Mouse (Mus musculus) liver, adult 2 months (tissue): ENCODE data around the gene Kptn. TPM values are rescaled to one million over a fixed set of nuclear protein-coding genes. Genes with fewer than 3 reads are reported as not detected.
A peak's percentile ranks its signal among the peaks of the same experiment; 100 is the strongest.

Source experiments
- DNase-seq: peaks from one replicate; pipeline ENCODE4 v3.0.0-alpha.2; 2011; ENCODE audit warnings: low read depth, low spot score; ENCODE audit errors: extremely low read depth
- H3K27ac ChIP-seq: fragments of 200-500 bp; replicated peaks from 2 replicates; pipeline ENCODE4 v1.5.1; 2012; ENCODE audit warnings: low read depth, mild to moderate bottlenecking, control low read depth, inconsistent platforms, low read length; ENCODE audit not compliant: insufficient read depth
- H3K27me3 ChIP-seq: fragments of 200-500 bp; 2 replicates; pipeline ENCODE4 v1.6.1; 2012; ENCODE audit warnings: mild to moderate bottlenecking, moderate library complexity, low read length, inconsistent platforms; ENCODE audit not compliant: control insufficient read depth, insufficient read depth
- H3K36me3 ChIP-seq: fragments of 200-500 bp; 2 replicates; pipeline ENCODE4 v1.6.1; 2012; ENCODE audit warnings: low read length, inconsistent platforms; ENCODE audit not compliant: control insufficient read depth, insufficient read depth
- H3K4me1 ChIP-seq: fragments of 200-500 bp; 2 replicates; pipeline ENCODE4 v1.6.1; 2011; ENCODE audit warnings: low read length; ENCODE audit not compliant: control insufficient read depth, insufficient read depth
- H3K4me3 ChIP-seq: fragments of 200-500 bp; 2 replicates; pipeline ENCODE4 v1.5.1; 2011; ENCODE audit warnings: low read depth, mild to moderate bottlenecking, control low read depth, low read length, moderate library complexity; ENCODE audit not compliant: insufficient read depth
- H3K79me2 ChIP-seq: fragments of 200-500 bp; 2 replicates; pipeline ENCODE4 v1.6.1; 2012; ENCODE audit warnings: inconsistent platforms, mild to moderate bottlenecking, low read length, moderate library complexity; ENCODE audit not compliant: control insufficient read depth, insufficient read depth
- H3K9ac ChIP-seq: fragments of 200-500 bp; 2 replicates; pipeline ENCODE4 v1.6.1; 2012; ENCODE audit warnings: low read depth, mild to moderate bottlenecking, control low read depth, inconsistent platforms, low read length
- CTCF ChIP-seq: fragments of 200-500 bp; IDR thresholded peaks from 2 replicates; pipeline ENCODE4 v1.5.1; 2011; ENCODE audit warnings: low read depth, low read length, control low read depth
- POLR2A ChIP-seq: fragments of 200-500 bp; IDR thresholded peaks from 2 replicates; pipeline ENCODE4 v1.6.1; 2011; ENCODE audit warnings: low read length, control low read depth; ENCODE audit not compliant: insufficient read depth; ENCODE audit errors: extremely low read depth
- WGBS: fragments of 180-500 bp; shearing (Covaris S2); methylation state at CpG from one replicate; pipeline ENCODE4 v1.1.7; 2018; 5-methylcytosine and 5-hydroxymethylcytosine counted together
- polyA plus RNA-seq: library from polyadenylated mRNA; depleted of rRNA; stranded (reverse); fragments of >200 nt; gene quantifications from 2 replicates; pipeline ENCODE4 v1.2.3, GENCODE M21; 2012
- total RNA-seq: library from RNA; depleted of rRNA; stranded (reverse); fragments of >200 nt; gene quantifications from 2 replicates; pipeline ENCODE4 v1.2.3, GENCODE M21; 2014

Kptn gene
- total and polyA plus RNA-seq, 2 experiments, result 18.0 to 25.7 TPM

DNA sequence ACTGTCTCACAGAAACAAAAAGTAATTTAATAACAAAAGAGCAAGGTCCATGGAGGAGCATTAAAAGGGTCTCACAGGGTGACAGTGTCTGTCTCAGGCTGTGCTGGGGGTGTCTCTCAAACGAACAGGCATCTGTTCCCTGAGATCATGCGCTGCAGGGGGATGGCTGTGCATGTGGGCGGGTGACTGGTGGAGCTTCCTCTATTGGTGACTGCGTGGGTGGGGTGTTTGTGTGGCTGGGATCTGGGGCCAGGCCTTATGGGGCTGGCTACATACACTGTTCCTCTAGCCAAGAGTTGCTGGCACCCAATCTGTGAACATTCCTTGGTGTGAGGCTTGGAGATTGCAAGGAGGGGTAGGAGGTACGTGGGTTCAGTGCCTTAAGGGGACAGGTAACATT, 29.5 kb downstream of the Kptn start:
- H3K4me3 ChIP-seq, result no peak overlapping the region
- 49% methylated on average over 5 of the region's 5 CpGs for WGBS
- no peak for DNase-seq
- no peak overlapping the region for H3K27ac ChIP-seq
- H3K36me3 ChIP-seq, result no peaks in the 10 kb centered on the region
- peaks cover 7% of the 10 kb centered on the region; the same call in 1 of the 2 replicates for H3K27me3 ChIP-seq
- TF ChIP-seq CTCF (no peak), POLR2A (no peak)
- H3K79me2 ChIP-seq, result no peaks in the 10 kb centered on the region
- no peaks in the 10 kb centered on the region for H3K4me1 ChIP-seq
- H3K9ac ChIP-seq, result no peak overlapping the region

GRCm38 (mm10) chr7:16150191-16151145, 30.8 kb downstream of the Kptn start:
- Histone ChIP-seq H3K9ac (no peak overlapping the region), H3K27me3 (peaks cover 7% of the 10 kb centered on the region; the same call in 1 of the 2 replicates), H3K4me1 (no peaks in the 10 kb centered on the region), H3K36me3 (no peaks in the 10 kb centered on the region), H3K79me2 (no peaks in the 10 kb centered on the region), H3K27ac (no peak overlapping the region), H3K4me3 (no peak overlapping the region)
- no peak for DNase-seq
- 59% methylated on average over 9 of the region's 9 CpGs for WGBS
- TF ChIP-seq CTCF, result no peak
- no peak for TF ChIP-seq POLR2A

DNA sequence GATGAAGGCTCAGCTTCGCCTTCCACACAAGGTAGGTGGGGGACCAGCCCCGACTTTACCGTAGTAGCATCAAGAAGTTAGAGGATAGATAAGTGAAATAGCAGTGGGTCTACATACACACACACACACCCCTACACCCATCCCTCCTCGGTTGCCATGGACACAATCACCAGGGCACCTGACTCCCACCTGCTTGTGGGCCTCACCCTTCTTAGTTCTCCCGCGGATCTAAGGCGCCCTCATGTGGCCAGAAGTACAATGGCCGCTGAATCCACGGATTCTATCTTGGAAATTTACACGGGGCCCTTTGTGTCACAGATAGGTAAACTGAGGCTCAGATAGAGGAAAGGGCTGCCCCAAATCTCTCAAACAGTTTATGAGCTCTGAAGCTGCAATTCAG, 33.8 kb downstream of the Kptn start:
- peak; percentile 79 for TF ChIP-seq CTCF
- no peak for TF ChIP-seq POLR2A
- Histone ChIP-seq H3K27ac (no peak overlapping the region), H3K27me3 (peaks cover under 1% of the 10 kb centered on the region; the same call in 1 of the 2 replicates), H3K9ac (no peak overlapping the region), H3K4me3 (no peak overlapping the region), H3K36me3 (no peaks in the 10 kb centered on the region), H3K79me2 (no peaks in the 10 kb centered on the region), H3K4me1 (no peaks in the 10 kb centered on the region)
- peak; percentile 18 for DNase-seq
- 18% methylated on average over 10 of the region's 10 CpGs for WGBS

DNA sequence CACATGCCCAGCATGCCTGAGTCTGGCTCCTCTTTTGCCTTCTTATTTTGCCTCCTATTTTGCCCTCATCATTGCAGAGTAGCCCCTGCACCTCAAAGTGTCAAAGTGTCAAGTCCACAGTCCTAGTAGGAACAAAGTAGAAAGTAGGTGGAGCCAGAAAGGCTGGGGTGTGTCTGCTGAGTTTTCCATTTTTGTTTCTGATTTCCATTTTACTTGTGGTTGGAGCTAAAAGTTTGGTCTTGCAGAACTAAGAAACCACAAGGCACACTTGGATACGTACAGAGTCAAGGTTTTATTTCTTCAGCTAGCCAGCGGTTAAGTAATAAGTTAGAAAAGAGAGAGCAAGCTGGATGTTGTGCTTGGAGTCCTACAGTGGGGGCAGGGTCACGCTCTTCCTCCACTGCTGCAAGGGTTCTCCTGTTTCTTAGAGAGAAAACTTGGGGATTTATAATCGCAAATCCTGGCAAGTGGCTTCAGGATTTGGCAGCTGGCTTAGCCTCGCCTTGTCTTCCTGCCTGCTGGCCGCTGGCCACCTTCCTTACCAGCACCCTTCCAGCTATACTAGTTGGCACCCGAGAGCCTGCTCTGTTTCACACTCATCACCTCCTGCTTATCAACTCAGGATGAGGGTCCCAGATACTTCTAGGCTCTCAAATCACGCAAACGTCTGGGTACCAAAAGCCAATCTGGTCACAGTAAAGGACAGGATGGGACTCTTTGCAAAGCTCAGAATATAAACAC, 35.6 kb downstream of the Kptn start:
- WGBS, result 62% methylated on average over 9 of the region's 9 CpGs
- Histone ChIP-seq H3K79me2 (no peaks in the 10 kb centered on the region), H3K4me1 (no peaks in the 10 kb centered on the region), H3K36me3 (no peaks in the 10 kb centered on the region), H3K4me3 (no peak overlapping the region), H3K27me3 (peaks cover 5% of the 10 kb centered on the region), H3K27ac (no peak overlapping the region), H3K9ac (no peak overlapping the region)
- no peak for TF ChIP-seq CTCF
- DNase-seq, result no peak

GRCm38 (mm10) chr7:16156105-16156714, 36.5 kb downstream of the Kptn start:
- no peaks in the 10 kb centered on the region for H3K4me1 ChIP-seq
- TF ChIP-seq POLR2A (no peak), CTCF (no peak)
- DNase-seq, result no peak
- no peaks in the 10 kb centered on the region for H3K36me3 ChIP-seq
- peaks cover 5% of the 10 kb centered on the region for H3K27me3 ChIP-seq
- H3K4me3 ChIP-seq, result no peak overlapping the region
- 54% methylated on average over 8 of the region's 8 CpGs for WGBS
- no peak overlapping the region for H3K27ac ChIP-seq
- H3K79me2 ChIP-seq, result no peaks in the 10 kb centered on the region
- no peak overlapping the region for H3K9ac ChIP-seq
